Mouse (Mus musculus): ENCODE measurements around the gene Klc4. TPM values are rescaled to one million over a fixed set of nuclear protein-coding genes. Genes with fewer than 3 reads are reported as not detected.

Klc4 gene
- polyA plus RNA-seq, 1 experiment from 2014 or later, result 54.1 TPM

GRCm38 (mm10) chr17:46678416-46678815 lies 32.6 kb upstream of the Klc4 start, which contains the start of gene Mea1:
Gene Mea1 (plus strand): TSS chr17:46678793.
- no peak for ATAC-seq
- Histone ChIP-seq H3K36me3 (peaks cover 48% of the 10 kb centered on the region), H3K27ac (peak within 1 kb of the TSS; percentile 91; the same call in 1 of the 2 replicates), H3K4me1 (replicated peaks) (peaks cover 46% of the 10 kb centered on the region), H3K9ac (replicated peaks) (peak within 1 kb of the TSS; percentile 69), H3K4me3 (replicated peaks) (peak within 1 kb of the TSS; percentile 71), H3K4me2 (replicated peaks) (peak within 1 kb of the TSS; percentile 82), H3K27me3 (no peaks in the 10 kb centered on the region), H3K9me3 (no peaks in the 10 kb centered on the region)
- 79% methylated on average over 9 of the region's 9 CpGs for WGBS

DNA sequence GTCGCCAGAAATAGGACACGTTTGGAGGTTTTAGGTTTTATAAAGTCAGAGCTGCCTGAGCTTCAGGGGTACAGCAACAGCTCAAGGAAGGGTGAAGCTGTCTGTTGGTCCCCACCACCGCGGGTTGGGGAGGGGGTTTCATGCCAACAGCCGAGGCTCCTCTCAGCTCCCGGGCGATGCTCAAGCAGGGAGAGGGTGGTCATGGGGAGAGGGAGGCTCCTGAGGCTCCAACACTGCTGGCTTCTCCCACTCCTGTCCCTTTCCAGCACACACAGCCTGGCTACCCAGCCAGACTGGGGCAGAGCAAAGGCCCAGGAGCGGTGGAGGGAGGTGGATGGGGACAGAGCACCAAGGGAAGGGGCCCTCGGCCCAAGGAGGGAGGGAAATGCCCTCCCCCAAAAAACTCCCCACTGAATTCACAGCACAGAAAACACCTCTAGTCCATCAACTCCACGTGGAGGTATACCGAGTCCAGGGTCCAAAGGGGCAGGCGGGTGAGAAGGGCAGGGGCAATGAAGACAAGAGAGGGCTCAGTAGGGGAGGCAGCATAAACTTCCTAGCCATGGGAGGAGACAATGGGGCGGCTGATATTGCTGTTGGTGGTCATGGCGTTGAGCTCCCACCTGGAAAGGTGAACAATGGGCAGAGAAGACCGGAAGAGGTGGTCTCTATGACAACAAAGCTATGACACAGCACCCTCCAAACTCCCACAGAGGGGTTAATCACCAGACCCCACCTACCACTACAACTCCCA lies 28.9 kb upstream of the Klc4 start:
- ATAC-seq, result peak; percentile 64
- 15% methylated on average over 15 of the region's 15 CpGs for WGBS
- H3K4me2 ChIP-seq (replicated peaks), result peak overlapping the region; percentile 94

DNA sequence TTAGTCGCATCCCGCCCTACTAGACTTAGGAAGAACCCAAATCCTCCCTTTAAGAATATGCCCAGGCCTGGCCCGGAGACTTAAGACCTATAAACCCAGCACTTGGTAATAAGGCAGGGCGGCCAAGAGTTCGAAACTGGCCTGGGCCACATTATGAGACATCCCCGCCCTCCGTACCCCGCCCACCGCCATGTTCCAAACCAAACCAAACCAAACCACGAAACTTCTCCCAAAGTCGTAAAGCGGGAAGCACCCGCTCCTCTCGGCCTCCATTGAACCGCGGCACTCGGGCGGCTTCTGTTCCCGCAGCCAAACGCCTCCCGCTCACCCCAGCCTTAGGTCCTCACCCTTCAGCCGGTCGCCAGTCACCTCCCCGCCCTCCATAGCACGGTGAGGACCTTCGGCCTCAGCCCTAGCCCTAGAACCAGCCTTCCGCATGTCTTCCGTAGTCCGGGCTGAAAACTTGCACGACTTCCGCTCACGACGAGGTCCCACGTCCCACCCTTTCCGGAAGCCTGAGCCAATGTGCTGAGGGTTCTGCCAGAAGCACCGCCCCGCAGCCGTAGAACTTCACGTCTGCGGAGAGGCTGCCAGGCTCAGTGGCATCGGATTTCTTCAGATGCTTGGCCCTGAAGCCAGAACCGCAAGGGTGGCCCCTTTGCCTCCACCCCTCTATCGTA lies 28.2 kb upstream of the Klc4 start, which contains the start of gene Rrp36:
TSS of gene Rrp36 (minus strand) at position 503 of the 680 bp plus-strand sequence.
- H3K4me1 ChIP-seq (replicated peaks), result peaks cover 32% of the 10 kb centered on the region

More for the DNA sequence above, 28.9 kb upstream of the Klc4 start:
- Histone ChIP-seq H3K36me3 (peaks cover 51% of the 10 kb centered on the region), H3K4me1 (replicated peaks) (peaks cover 39% of the 10 kb centered on the region), H3K27ac (peak overlapping the region; percentile 55), H3K9me3 (no peaks in the 10 kb centered on the region), H3K4me3 (replicated peaks) (peak overlapping the region; percentile 83), H3K27me3 (no peaks in the 10 kb centered on the region), H3K9ac (replicated peaks) (peak overlapping the region; percentile 64)

DNA sequence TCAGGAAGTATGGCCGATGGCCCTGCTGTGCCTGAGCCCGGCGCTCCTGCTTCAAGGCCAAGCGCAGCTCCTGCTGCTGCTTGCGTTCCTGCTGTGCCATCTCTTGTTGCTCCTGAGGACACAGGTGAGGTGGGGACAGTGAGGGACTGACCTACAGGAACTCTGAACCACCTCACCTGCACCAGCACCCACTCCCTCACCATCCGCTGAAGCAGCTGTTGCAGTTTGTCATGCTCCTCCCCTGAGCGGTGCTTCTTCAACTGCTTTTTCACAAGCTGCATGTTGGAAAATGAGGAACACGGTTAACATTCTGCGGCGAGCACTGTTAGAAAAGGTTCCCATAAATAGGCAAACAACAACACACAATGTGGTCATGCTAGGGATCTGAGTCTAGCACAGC lies 24.1 kb upstream of the Klc4 start:
- Histone ChIP-seq H3K9ac (replicated peaks) (no peak overlapping the region), H3K4me2 (replicated peaks) (no peak overlapping the region), H3K27me3 (no peaks in the 10 kb centered on the region), H3K9me3 (no peaks in the 10 kb centered on the region), H3K27ac (no peak overlapping the region), H3K4me1 (replicated peaks) (peaks cover 17% of the 10 kb centered on the region), H3K36me3 (peaks cover 53% of the 10 kb centered on the region), H3K4me3 (replicated peaks) (no peak overlapping the region)
- ATAC-seq, result no peak
- WGBS, result 94% methylated on average over 10 of the region's 10 CpGs

More for the DNA sequence above, 28.2 kb upstream of the Klc4 start, which contains the start of gene Rrp36:
- Histone ChIP-seq H3K9me3 (no peaks in the 10 kb centered on the region), H3K9ac (replicated peaks) (peak within 1 kb of the TSS; percentile 79), H3K36me3 (peaks cover 58% of the 10 kb centered on the region), H3K4me3 (replicated peaks) (peak within 1 kb of the TSS; percentile 83), H3K27ac (peak within 1 kb of the TSS; percentile 55), H3K27me3 (no peaks in the 10 kb centered on the region), H3K4me2 (replicated peaks) (peak within 1 kb of the TSS; percentile 94)
- WGBS, result under 1% methylated on average over 43 of the region's 43 CpGs
- peak; percentile 93 for ATAC-seq

GRCm38 (mm10) chr17:46667712-46668111 lies 21.9 kb upstream of the Klc4 start:
- Histone ChIP-seq H3K4me2 (replicated peaks) (no peak overlapping the region), H3K27ac (no peak overlapping the region), H3K9ac (replicated peaks) (no peak overlapping the region), H3K27me3 (no peaks in the 10 kb centered on the region), H3K4me1 (replicated peaks) (no peaks in the 10 kb centered on the region), H3K4me3 (replicated peaks) (no peak overlapping the region), H3K9me3 (no peaks in the 10 kb centered on the region), H3K36me3 (peaks cover 71% of the 10 kb centered on the region)
- 0 out of 2 replicates have a peak, but pooled peaks have one; percentile 30 for ATAC-seq
- 95% methylated on average over 16 of the region's 16 CpGs for WGBS

DNA sequence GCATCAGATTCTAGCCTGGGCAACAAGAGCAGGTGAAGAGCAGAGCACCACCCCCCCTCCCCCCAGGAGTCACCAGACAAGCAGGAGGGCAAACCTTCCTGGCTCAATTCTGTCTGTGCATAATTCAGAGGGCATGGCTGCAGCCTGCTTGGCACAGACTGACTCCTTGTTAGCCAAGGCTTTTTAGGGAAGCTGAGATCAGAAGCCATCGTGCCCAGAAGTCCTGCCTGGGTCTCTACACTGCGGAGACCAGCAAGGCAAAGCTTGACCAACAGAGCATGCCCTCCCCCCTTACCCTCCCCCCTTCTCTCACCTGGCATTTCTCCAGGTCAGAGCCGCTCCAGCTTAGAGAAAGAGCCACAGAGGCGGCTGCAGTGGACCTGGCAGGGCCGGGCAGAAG lies 16.9 kb upstream of the Klc4 start:
- H3K27ac ChIP-seq, result no peak overlapping the region
- 86% methylated on average over 5 of the region's 5 CpGs for WGBS
- H3K27me3 ChIP-seq, result no peaks in the 10 kb centered on the region
- H3K4me2 ChIP-seq (replicated peaks), result no peak overlapping the region
- no peak overlapping the region for H3K4me3 ChIP-seq (replicated peaks)
- no peak overlapping the region for H3K9ac ChIP-seq (replicated peaks)
- no peak for ATAC-seq
- no peaks in the 10 kb centered on the region for H3K9me3 ChIP-seq
- H3K4me1 ChIP-seq (replicated peaks), result no peaks in the 10 kb centered on the region
- H3K36me3 ChIP-seq, result peaks cover 90% of the 10 kb centered on the region

GRCm38 (mm10) chr17:46661981-46662380 lies 16.2 kb upstream of the Klc4 start:
- no peak for ATAC-seq
- no peaks in the 10 kb centered on the region for H3K9me3 ChIP-seq
- H3K4me2 ChIP-seq (replicated peaks), result no peak overlapping the region
- WGBS, result 91% methylated on average over 12 of the region's 12 CpGs
- no peak overlapping the region for H3K27ac ChIP-seq
- H3K36me3 ChIP-seq, result peaks cover 92% of the 10 kb centered on the region
- no peaks in the 10 kb centered on the region for H3K4me1 ChIP-seq (replicated peaks)
- H3K4me3 ChIP-seq (replicated peaks), result no peak overlapping the region
- no peaks in the 10 kb centered on the region for H3K27me3 ChIP-seq
- H3K9ac ChIP-seq (replicated peaks), result no peak overlapping the region

DNA sequence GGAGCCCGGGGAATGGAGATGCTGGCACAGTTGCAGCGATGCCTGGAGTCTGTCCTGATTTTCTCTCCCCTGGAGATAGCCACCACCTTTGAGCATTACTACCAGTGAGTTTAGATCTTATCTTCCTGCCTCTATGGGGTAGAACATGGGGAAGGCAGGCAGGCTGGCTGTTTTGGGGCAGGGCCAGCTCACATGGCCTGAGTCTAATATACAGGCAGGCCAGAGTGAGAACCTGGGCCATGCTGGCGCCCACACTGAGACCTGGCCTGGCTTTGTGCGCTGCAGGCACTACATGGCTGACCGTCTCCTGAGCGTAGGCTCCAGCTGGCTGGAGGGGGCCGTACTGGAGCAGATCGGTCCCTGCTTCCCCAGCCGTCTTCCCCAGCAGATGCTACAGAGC lies 15.5 kb upstream of the Klc4 start:
- H3K27ac ChIP-seq, result no peak overlapping the region
- no peaks in the 10 kb centered on the region for H3K9me3 ChIP-seq
- H3K4me1 ChIP-seq (replicated peaks), result no peaks in the 10 kb centered on the region
- peaks cover 93% of the 10 kb centered on the region for H3K36me3 ChIP-seq
- no peaks in the 10 kb centered on the region for H3K27me3 ChIP-seq
- WGBS, result 94% methylated on average over 9 of the region's 9 CpGs
- H3K4me2 ChIP-seq (replicated peaks), result no peak overlapping the region
- ATAC-seq, result no peak
- no peak overlapping the region for H3K4me3 ChIP-seq (replicated peaks)
- no peak overlapping the region for H3K9ac ChIP-seq (replicated peaks)

- H3K9ac ChIP-seq (replicated peaks), result no peak overlapping the region
- no peak for ATAC-seq
- H3K4me3 ChIP-seq (replicated peaks), result no peak overlapping the region
- H3K4me1 ChIP-seq (replicated peaks), result peaks cover 27% of the 10 kb centered on the region
- peaks cover 81% of the 10 kb centered on the region for H3K36me3 ChIP-seq
- no peaks in the 10 kb centered on the region for H3K9me3 ChIP-seq
- no peak overlapping the region for H3K4me2 ChIP-seq (replicated peaks)
- 95% methylated on average over 6 of the region's 6 CpGs for WGBS
- H3K27ac ChIP-seq, result no peak overlapping the region
- H3K27me3 ChIP-seq, result no peaks in the 10 kb centered on the region
Measured at GRCm38 (mm10) chr17:46656054-46656453, 10.2 kb upstream of the Klc4 start.

DNA sequence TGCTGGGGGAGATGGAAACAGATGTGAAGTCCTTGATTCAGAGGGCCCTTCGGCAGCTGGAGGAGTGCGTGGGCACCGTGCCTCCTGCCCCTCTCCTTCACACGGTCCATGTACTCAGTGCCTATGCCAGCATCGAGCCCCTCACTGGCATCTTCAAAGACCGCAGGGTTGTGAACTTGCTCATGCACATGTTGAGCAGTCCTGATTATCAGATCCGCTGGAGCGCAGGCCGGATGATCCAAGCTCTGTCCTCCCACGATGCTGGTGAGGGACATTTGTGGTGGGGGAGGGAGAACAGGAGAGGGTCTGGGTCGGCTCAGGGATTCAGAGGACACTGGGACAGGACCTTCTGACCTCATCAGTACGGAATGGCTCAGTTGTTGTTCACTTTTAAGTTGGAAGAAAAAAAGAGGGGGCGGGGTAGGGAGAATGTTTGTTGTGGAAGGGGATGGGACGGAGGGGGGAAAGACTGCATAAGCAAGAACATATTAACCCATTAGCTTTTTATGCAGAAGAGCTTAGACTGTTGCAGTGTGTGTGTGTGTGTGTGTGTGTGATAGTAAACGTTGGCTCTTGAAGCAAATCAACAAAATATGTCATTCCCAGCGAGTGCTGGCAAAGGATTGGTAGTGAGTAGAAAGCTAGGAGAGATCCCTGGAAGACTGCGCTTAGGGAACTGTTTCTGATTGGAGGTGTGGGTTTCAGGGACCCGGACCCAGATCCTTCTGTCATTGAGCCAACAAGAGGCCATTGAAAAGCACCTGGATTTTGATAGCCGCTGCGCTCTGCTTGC lies 6.1 kb upstream of the Klc4 start:
- Histone ChIP-seq H3K27ac (no peak overlapping the region), H3K9me3 (no peaks in the 10 kb centered on the region), H3K27me3 (no peaks in the 10 kb centered on the region), H3K9ac (replicated peaks) (peak overlapping the region; percentile 93), H3K36me3 (peaks cover 48% of the 10 kb centered on the region), H3K4me3 (replicated peaks) (peak overlapping the region; percentile 72), H3K4me2 (replicated peaks) (peak overlapping the region; percentile 84), H3K4me1 (replicated peaks) (peaks cover 45% of the 10 kb centered on the region)
- 83% methylated on average over 20 of the region's 20 CpGs for WGBS
- no peak for ATAC-seq

DNA sequence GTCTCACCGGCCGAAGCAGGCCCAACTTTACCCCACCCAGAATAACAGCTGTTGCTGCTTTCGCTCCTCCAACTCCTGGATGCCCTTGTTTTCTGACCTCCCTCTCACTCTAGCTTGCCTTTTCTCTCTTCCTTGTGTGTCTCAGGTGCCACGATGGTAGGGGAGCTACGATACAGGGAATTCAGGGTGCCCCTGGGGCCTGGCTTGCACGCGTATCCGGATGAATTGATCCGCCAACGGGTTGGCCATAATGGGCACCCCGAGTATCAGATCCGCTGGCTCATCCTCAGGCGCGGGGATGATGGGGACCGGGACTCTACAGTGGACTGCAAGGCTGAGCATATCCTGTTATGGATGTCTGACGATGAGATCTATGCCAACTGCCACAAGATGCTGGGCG lies 5.5 kb upstream of the Klc4 start:
- Histone ChIP-seq H3K27ac (peak overlapping the region; percentile 95; the same call in 1 of the 2 replicates), H3K4me2 (replicated peaks) (peak overlapping the region; percentile 84), H3K4me1 (replicated peaks) (peaks cover 50% of the 10 kb centered on the region), H3K27me3 (no peaks in the 10 kb centered on the region), H3K4me3 (replicated peaks) (peak overlapping the region; percentile 72), H3K36me3 (peaks cover 42% of the 10 kb centered on the region), H3K9ac (replicated peaks) (peak overlapping the region; percentile 93), H3K9me3 (no peaks in the 10 kb centered on the region)
- WGBS, result 78% methylated on average over 17 of the region's 17 CpGs
- no peak for ATAC-seq

All from midbrain, embryonic 13.5 days (tissue).